Mouse (Mus musculus): Measurements from ENCODE around the gene Snd1. TPM values are rescaled to one million over a fixed set of nuclear protein-coding genes. Genes with fewer than 3 reads are reported as not detected.
A peak's percentile ranks its signal among the peaks of the same experiment; 100 is the strongest.

The Snd1 gene
- polyA plus RNA-seq, 2 experiments from 2014 or later = 46.2 to 67.2 TPM

DNA sequence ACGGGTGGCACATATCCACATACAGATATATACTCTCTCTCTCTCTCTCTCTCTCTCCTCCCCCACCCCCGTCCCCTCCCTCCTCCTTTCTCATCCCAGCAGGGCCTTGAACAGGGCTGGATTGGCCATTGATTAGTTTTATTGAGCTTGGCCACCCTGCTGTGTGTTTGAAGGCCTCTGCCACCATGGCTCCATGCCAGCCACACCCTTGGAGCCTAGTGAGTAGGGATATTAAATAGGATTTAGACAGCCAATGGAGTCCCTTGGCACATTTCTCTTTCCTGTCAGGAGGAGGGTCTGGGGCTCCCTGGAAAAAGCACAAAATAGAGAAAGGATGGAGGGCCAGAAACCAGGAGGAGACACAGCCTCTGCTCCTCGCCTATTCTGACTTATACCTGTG, 401.6 kb downstream of the Snd1 start:
- ATAC-seq = no peak

- ATAC-seq = peak; percentile 85
These were observed 403.2 kb downstream of the Snd1 start for GRCm38 (mm10) chr6:28877945-28878666.

DNA sequence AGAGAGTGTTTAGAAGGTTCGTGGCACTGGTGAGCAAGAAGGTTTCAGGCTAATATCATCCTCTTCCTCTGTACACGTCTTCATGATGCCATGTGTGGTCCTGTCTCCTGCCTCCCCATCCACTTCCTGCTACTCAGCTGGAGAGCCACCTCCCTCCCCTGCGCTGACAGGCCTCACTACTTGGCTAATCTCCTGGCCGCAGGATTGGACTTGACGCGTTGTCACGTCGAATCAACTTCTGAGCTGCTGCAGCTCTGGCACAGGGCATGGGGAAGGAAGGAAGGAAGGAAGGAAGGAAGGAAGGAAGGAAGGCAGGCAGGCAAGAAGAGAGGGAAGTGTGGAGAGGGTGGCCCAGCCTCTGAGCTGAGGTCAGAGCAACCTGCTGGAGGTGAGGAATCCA, 404.4 kb downstream of the Snd1 start:
- no peak for ATAC-seq

DNA sequence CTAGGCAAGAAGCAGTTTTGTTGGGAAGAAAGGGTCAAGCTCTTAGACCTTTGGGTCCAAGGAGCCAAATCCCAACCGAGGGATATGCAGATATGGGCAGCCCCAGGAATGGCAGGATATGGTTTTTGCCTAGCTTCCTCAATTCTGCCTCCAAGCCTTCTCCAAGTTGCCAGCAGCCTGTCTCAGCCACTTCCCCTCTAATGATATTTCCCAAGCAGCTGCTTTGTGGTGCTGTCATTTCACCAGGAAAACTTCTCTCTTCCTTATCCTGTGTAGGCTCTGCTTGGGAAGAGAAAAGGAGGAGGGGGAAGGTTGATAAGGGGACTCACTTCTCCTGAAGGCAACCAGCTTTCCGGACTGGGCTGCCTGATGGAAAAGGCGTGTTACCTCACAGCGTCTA, 406.0 kb downstream of the Snd1 start:
- ATAC-seq = no peak

GRCm38 (mm10) chr6:28883518-28883917, 408.6 kb downstream of the Snd1 start:
- ATAC-seq = no peak

GRCm38 (mm10) chr6:28886724-28887440, 411.9 kb downstream of the Snd1 start:
- no peak for ATAC-seq

DNA sequence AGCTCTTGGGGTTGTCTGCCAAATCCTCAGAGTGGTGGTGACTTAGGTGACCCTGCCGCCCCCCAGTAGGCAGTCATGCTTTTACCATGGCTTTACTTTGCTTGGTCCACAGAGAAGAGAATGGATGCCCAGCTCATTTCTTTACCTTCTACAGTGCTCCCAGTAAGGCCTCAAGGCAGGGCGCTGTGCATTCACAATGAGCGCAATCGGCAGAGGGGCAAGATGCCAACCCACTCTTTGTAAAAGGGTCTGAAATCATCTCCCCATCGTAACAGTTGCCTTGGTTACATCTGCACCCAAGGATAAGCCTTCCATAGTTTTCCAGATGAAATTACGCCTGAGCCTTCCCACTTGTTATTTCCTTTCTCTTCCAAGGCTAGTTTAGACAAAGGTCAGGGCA, 415.5 kb downstream of the Snd1 start:
- ATAC-seq = no peak

DNA sequence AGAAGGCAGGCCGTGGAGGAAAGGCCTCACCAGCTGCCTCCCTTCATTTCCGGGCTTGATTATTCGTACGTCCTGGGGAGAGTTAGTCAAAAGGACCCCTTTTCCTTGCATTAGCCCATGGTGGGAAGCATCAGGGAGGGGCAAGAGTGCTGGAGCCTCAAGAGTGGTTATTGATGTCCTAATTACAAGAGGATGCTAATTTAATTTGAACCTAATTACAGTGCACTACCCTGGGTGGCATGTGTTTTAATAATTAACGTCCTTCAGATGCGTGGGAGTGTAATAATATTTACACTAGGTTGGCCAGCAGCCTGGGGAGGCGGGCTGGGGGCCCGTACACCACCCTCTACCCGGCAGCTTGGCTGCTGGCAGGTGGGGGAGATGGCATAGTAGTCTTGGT, 416.5 kb downstream of the Snd1 start:
- no peak for ATAC-seq

DNA sequence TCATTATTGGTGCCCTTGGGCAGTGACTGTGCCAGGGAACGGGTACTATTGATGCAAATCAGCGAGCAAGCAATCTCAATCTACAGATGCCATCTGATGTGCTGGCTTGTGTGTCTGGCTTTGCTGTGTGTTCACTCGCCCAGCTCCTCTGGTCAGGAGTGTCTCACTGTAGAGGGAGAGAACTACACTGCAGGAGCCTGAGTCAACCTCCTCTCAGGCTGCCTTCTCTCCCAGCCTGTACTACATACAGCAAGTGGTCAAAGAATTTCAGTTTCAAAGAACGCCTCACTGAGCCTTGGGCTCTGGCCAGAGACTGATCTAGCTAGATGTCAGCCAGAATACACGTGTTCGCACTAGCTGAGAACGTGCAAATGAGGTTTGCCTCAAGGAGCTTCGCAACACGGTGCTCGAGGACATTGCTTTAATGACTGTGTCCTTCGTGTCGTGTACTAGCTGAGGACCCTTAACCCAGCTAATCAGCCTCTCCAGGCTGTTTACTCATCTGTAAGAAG, 420.1 kb downstream of the Snd1 start:
- no peak for ATAC-seq

GRCm38 (mm10) chr6:28895726-28896125, 420.8 kb downstream of the Snd1 start:
- ATAC-seq = no peak

- no peak for ATAC-seq
These were observed 421.9 kb downstream of the Snd1 start for GRCm38 (mm10) chr6:28896762-28897320.

DNA sequence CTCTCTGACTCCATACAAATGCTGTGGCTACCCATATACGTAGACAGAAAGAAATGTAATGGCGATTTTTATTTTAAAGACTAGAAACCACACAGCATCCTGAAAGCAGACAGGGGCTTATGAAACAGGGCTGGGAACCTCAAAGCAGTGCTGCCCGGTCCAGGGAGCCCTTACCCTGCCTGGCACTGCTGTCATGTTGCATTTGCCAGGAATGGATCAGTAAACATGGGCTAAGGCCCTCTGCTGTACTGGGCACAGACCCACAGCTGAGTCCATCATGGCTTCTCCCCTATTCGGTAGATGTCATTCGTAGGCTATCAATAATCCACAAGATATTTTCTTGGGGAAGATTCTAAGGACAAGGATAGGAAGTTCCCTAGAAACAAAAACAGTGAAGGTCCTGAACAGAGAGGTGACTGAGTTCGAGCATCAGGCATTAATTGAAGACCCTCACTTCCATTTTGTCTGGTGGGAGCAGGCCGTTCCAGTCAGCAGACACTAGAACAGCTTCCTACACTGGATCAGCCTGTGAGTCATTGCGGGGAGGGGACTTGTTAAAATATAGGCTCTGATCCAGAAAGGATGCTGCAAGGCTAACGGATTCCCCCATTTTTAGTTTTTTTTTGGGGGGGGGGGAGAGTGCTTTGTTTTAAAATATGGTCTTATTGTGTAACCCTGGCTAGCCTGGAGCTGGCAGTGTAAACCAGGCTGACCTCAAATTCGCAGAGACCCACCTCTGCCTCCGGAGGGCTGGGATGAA, 422.6 kb downstream of the Snd1 start:
- ATAC-seq = no peak

GRCm38 (mm10) chr6:28898836-28899235, 423.9 kb downstream of the Snd1 start:
- ATAC-seq = peak; percentile 62

DNA sequence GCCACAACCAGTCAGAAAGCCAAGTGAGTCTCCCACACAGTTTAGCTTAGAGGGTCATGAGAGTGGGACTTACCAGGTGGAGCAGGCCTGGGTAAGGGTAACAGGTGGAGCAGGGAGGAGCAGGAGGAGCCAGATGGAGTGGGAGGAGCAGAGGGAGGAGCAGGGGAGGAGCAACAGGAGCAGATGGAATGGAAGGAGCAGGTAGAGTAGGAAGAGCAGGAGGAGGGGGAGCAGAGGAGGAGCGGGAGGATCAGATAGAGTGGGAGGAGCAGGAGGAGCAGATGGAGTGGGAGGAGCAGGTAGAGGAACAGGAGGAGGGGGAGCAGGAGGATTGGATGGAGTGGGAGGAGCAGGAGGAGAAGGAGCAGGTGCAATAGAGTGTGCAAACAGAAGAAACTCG, 427.6 kb downstream of the Snd1 start:
- no peak for ATAC-seq

GRCm38 (mm10) chr6:28904417-28904816, 429.5 kb downstream of the Snd1 start:
- ATAC-seq = no peak

- ATAC-seq = no peak
These were observed 430.4 kb downstream of the Snd1 start for GRCm38 (mm10) chr6:28905301-28905700.

- ATAC-seq = no peak
These were observed 434.9 kb downstream of the Snd1 start for GRCm38 (mm10) chr6:28909866-28910265.

DNA sequence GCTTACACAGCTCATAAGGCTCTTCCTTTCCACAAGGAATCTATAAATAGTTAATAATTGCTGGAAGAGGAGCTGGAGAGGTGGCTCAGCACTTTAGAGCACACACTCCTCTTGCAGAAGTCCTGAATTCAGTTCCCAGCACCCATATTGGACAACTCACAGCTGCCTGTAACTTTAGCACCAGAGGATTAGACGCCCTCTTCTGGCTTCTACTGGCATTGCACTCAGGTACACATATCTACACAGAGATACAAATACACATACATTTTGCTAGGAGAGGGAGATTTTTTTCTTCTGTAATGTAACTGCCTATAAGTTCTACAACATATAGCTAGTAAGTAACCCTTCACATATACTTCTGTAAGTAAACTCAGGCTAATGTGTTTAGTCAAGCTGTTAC, 440.0 kb downstream of the Snd1 start:
- no peak for ATAC-seq

DNA sequence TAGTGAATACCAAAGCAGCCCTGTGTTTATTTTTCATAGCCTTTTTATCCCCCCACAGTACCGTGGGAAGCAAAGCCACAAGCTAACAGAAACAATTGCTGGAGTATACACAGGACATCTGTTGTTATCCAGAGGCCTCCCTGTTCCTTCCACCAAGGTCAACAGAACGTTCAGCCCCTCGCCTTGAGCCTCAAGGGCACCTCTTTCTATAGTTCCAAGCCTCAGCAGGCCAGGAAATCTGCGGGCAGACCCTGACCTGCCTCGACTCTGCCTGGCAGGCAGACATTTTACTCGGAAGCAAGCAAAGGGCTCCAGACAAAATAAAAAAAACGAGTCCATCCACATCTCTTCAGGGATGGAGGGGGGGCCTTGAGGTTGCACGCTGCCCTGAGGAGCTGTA, 441.7 kb downstream of the Snd1 start:
- ATAC-seq = no peak

DNA sequence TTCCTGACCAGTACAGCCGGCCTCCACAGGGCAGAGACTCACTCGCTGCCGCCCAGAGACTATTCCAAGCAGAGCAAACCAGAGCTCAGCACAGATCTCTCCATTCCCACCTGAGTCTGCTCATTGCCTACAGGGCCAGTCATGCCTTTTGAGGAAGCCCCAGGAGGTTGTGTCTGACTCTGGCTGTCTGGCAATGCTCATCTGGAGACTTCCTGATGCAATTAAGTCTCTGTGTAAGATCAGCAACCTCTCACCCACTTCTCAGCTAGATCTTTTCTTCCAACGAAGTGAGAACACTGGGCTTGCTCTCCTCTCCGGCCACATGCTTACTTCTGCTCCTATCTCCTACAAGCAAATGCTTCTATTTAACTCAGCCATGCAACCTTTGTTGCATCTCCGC, 444.4 kb downstream of the Snd1 start:
- ATAC-seq = no peak

- no peak for ATAC-seq
These were observed 447.4 kb downstream of the Snd1 start for GRCm38 (mm10) chr6:28922371-28922770.

DNA sequence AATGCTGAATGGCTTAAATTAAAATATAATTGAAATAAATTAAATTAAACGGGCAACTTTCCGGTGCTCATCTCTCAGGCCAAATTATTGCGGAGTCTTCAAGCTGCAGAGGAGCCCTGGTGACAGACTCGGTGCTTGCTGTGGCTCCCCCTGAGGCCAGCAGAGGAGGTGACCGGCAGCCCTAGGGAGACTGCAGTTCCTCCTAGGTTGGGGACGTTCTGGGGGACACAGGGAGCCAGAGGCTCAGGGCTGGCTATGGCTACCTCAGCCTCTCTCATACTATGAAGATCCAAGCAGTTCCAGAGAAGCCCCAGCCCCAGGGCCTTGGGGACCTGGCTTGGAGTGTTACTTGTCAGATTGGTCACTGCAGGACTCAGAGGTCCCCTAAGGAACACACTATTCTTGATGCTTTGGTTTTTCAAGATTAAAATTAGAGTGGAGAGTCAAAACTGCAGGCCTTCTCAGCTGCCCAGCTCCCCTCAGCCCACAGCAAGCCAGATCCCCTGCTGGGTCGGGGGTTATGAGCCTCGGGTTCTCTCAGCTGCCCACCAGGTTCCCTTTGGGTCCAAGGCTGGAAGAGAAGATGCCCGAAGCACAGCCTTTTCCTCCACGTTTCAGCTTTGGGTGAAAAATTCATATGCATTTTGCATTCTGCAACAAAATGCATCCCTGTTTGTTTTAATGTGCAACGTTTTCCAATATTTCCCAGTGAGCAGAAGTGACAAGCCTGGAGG, 448.3 kb downstream of the Snd1 start:
- ATAC-seq = no peak

Data from CD4-positive, CD25-positive, alpha-beta regulatory T cell, adult 4 months (primary cell).